Mouse (Mus musculus) ES-Bruce4 (cell line): Measurements from ENCODE around the gene Sacm1l. TPM values are rescaled to one million over a fixed set of nuclear protein-coding genes. Genes with fewer than 3 reads are reported as not detected.

Experiments
- H3K27ac ChIP-seq: 2 replicates; pipeline ENCODE4 v1.5.1; 2012; ENCODE audit warnings: low read length, inconsistent platforms; ENCODE audit not compliant: insufficient read depth
- H3K27me3 ChIP-seq: 2 replicates; pipeline ENCODE4 v1.6.1; 2012; ENCODE audit warnings: mild to moderate bottlenecking, low read length, inconsistent platforms; ENCODE audit not compliant: control insufficient read depth, poor library complexity, insufficient read depth, severe bottlenecking
- H3K36me3 ChIP-seq: 2 replicates; pipeline ENCODE4 v1.6.1; 2012; ENCODE audit warnings: inconsistent platforms, mild to moderate bottlenecking, low read length, moderate library complexity; ENCODE audit not compliant: control insufficient read depth, poor library complexity, insufficient read depth, severe bottlenecking
- H3K4me1 ChIP-seq: one replicate; pipeline ENCODE4 v1.8.1; 2011; ENCODE audit warnings: low read length; ENCODE audit not compliant: control insufficient read depth, insufficient read depth
- H3K4me3 ChIP-seq: 2 replicates; pipeline ENCODE4 v1.5.1; 2011; ENCODE audit warnings: low read depth, mild to moderate bottlenecking, low read length
- H3K9ac ChIP-seq: 2 replicates; pipeline ENCODE4 v1.6.1; 2012; ENCODE audit warnings: low read depth, mild to moderate bottlenecking, inconsistent platforms; ENCODE audit not compliant: poor library complexity, severe bottlenecking
- H3K9me3 ChIP-seq: replicated peaks from 2 replicates; pipeline ENCODE4 v1.6.1; 2012; ENCODE audit warnings: mild to moderate bottlenecking, low read length, inconsistent platforms; ENCODE audit not compliant: control insufficient read depth, poor library complexity, insufficient read depth, severe bottlenecking
- CTCF ChIP-seq: IDR thresholded peaks from one replicate; pipeline ENCODE4 v1.8.1; 2011; ENCODE audit warnings: low read depth, low read length
- EP300 ChIP-seq: IDR thresholded peaks from 2 replicates; pipeline ENCODE4 v1.6.1; 2011; ENCODE audit warnings: low read depth, low read length; ENCODE audit not compliant: insufficient read depth
- POLR2A ChIP-seq: IDR thresholded peaks from one replicate; pipeline ENCODE4 v1.8.1; 2011; ENCODE audit warnings: low read length; ENCODE audit not compliant: insufficient read depth
- polyA plus RNA-seq: library from polyadenylated mRNA; stranded (reverse); fragments of >200 nt; gene quantifications from 2 replicates; pipeline ENCODE4 v1.2.4, GENCODE M21; 2011; ENCODE audit warnings: low read depth; ENCODE audit not compliant: missing spikeins, insufficient read depth, insufficient read length

The Sacm1l gene
- polyA plus RNA-seq, 1 experiment, result 49.9 TPM

GRCm38 (mm10) chr9:123515087-123515486 is 14.5 kb upstream of the Sacm1l start:
- TF ChIP-seq CTCF, result no peak
- no peak for TF ChIP-seq POLR2A
- no peak for TF ChIP-seq EP300
- no peaks in the 10 kb centered on the region for H3K27me3 ChIP-seq
- no peak overlapping the region for H3K27ac ChIP-seq
- H3K9ac ChIP-seq, result no peak overlapping the region
- H3K4me3 ChIP-seq, result no peak overlapping the region
- H3K9me3 ChIP-seq, result no peaks in the 10 kb centered on the region
- H3K4me1 ChIP-seq, result no peaks in the 10 kb centered on the region
- peaks cover 10% of the 10 kb centered on the region for H3K36me3 ChIP-seq

- H3K27ac ChIP-seq, result no peak overlapping the region
- no peaks in the 10 kb centered on the region for H3K4me1 ChIP-seq
- no peaks in the 10 kb centered on the region for H3K27me3 ChIP-seq
- no peak overlapping the region for H3K4me3 ChIP-seq
- no peaks in the 10 kb centered on the region for H3K9me3 ChIP-seq
- H3K9ac ChIP-seq, result no peak overlapping the region
- TF ChIP-seq EP300 (no peak), POLR2A (no peak), CTCF (no peak)
- H3K36me3 ChIP-seq, result peaks cover 3% of the 10 kb centered on the region
Measured at GRCm38 (mm10) chr9:123516641-123517385, 12.7 kb upstream of the Sacm1l start.

- TF ChIP-seq CTCF, result no peak
- Histone ChIP-seq H3K27ac (no peak overlapping the region), H3K36me3 (peaks cover 3% of the 10 kb centered on the region), H3K9ac (no peak overlapping the region), H3K9me3 (no peaks in the 10 kb centered on the region), H3K4me3 (no peak overlapping the region), H3K4me1 (no peaks in the 10 kb centered on the region), H3K27me3 (no peaks in the 10 kb centered on the region)
Measured at GRCm38 (mm10) chr9:123518969-123519894, 10.3 kb upstream of the Sacm1l start.

DNA sequence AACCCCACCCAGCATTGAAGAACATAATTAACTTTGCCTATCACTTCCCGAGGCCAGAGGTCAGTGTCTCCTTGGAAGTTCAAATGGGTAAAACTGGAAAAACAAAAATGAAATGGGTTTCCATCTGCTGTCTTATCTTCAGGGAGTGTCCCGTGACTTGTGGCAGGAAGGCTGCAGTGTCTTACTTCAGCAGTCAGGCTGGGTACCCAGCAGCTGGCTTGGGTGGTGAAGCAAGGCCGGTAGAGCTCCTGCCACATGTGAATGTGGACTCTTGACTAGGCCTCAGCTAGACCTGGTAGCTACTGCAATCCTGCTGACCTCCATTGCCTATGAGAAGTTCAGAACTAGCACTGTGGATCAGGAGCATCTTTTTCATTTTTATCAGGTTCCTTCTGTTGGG is 8.8 kb upstream of the Sacm1l start:
- no peaks in the 10 kb centered on the region for H3K4me1 ChIP-seq
- no peaks in the 10 kb centered on the region for H3K9me3 ChIP-seq
- H3K27ac ChIP-seq, result no peak overlapping the region
- TF ChIP-seq POLR2A, result no peak
- TF ChIP-seq CTCF, result no peak
- no peak for TF ChIP-seq EP300
- H3K36me3 ChIP-seq, result peaks cover 3% of the 10 kb centered on the region
- no peak overlapping the region for H3K4me3 ChIP-seq
- H3K9ac ChIP-seq, result no peak overlapping the region
- no peaks in the 10 kb centered on the region for H3K27me3 ChIP-seq

DNA sequence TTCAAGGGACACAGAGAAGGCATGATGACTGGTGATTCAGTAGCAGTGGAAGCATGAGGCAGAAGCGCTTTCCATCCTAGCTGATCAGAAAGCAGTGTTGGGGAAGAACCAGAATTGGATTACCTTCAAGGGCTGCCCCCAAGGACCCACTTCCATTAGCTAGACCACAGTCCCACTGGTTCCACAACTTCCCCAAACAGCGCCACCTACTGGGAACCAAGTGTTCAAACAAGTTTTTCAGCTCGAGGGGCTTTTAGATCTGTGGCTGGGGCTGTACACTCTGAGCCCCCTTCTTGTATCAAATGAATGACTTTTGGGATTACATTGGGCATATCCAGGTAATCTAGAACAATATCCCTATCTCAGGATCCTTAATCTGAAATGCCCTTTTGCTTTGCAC is 5.9 kb upstream of the Sacm1l start:
- Histone ChIP-seq H3K4me1 (no peaks in the 10 kb centered on the region), H3K4me3 (no peak overlapping the region), H3K9ac (no peak overlapping the region), H3K9me3 (no peaks in the 10 kb centered on the region), H3K27ac (no peak overlapping the region), H3K36me3 (no peaks in the 10 kb centered on the region), H3K27me3 (no peaks in the 10 kb centered on the region)
- TF ChIP-seq CTCF (peak; percentile 65), POLR2A (no peak)

DNA sequence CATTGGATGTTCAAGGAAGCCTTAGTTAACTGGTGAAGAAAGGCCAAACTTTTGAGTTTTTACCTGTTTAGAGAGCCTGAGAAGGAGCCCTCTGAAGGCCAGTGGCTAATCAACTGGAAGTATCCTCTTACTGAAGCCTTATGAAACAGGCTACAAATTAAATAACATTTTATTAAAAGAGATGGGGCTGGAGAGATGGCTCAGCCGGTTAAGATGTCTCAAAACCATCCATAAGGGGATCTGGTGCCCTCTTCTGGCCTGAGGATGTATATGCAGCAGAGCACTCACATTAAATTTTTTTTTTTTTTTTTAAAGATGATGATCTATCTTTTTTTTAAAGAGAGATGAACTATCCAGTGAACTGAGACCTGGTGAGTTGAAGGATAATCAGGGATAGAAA is 4.5 kb upstream of the Sacm1l start:
- Histone ChIP-seq H3K4me1 (no peaks in the 10 kb centered on the region), H3K9me3 (no peaks in the 10 kb centered on the region), H3K36me3 (no peaks in the 10 kb centered on the region), H3K4me3 (no peak overlapping the region), H3K9ac (no peak overlapping the region), H3K27ac (no peak overlapping the region), H3K27me3 (no peaks in the 10 kb centered on the region)
- TF ChIP-seq POLR2A (no peak), CTCF (no peak), EP300 (no peak)
